Mouse (Mus musculus): Measurements from ENCODE around the gene Erlec1. TPM values are rescaled to one million over a fixed set of nuclear protein-coding genes. Genes with fewer than 3 reads are reported as not detected.
A peak's percentile ranks its signal among the peaks of the same experiment; 100 is the strongest.

Erlec1 gene
- 10 to 100 TPM; 44.6 to 44.7 TPM for total RNA-seq (2021)

DNA sequence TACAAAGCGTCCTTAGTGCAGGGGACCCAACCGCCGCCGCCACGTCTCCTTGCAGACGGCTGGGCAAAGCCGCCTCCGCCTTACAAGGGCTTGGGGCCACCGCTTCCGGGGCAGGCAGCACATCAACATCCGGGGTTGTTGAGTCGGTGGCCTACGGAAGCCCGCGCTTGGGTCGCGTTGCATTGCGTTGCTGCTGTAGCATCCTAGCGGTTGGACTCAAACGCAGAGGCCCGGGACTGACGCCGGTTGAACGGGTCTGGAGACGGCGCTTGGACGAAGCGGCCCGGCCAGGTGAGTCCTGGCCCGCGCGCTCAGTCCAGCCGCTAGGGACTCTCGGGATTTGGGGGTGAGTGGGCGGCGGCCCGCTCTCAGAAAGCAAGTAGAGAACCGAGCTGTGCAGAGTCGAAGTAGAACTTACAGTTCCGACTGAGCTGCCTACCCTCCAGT is at the start of gene Erlec1:
Gene Erlec1, minus strand, starts transcription at position 57 of the 447 bp plus-strand sequence.
- peak; percentile 90 to 92 for DNase-seq
- intact Hi-C loops (cut with DNase I): loop anchor here (2.0 kb wide), 1 partner anchor 32 kb away; the partner anchor contains the start of gene Chac2

DNA sequence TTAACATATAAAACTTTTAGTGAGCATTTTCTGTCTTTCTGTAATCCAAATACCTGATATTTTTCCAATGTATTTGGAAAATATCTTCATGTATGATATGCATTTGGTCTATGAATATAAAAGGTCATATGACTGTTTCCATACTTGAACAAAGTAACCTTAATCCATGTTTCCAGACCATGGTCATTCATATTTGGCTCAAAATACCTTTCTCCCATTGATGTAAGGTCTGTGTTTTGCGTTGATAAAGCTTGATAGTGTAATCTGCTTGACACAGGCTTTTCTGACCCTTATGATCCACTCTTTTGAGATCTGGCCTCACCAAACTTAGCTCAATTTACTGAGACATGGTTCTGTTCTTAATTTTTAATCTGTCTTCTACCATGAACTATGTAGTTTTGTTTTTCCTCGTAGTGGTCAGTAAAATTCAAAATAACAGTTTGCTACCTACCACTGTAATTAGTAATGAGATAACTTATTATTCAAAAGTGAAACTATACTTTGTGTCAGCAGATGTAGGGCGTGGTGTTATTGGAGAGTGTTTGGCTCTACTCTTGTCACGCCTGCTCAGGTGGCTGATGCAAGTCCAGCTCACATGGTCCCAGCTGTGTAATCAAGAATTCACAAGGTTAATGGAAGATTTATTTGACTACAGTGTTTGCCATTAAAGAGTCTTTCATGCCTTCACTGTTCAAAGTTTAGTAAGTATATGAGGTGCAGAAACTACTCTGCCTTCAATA is 47.2 kb upstream of the Erlec1 start:
- intact Hi-C loops (cut with DNase I): no loop called here
- no peak for DNase-seq

DNA sequence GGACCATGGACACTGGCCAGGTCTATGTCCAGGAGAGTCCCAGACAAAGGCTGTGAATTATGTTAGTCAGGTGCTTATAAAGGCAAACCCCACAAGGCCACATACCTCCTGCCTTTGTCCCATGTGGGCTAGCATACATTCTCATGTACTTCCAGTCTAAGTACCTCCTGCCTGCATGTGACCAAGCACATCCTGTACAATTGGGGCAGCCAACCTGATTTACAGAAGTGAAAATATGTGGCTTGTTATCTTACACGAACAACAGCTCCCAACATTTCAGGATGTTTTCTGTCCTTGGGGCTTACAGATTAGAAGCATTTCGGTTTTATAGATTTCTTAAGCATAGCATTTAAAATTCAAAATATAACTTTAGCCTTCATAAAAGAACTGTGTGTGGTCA is 45.9 kb upstream of the Erlec1 start:
- DNase-seq: no peak
- intact Hi-C loops (cut with DNase I): no loop called here

DNA sequence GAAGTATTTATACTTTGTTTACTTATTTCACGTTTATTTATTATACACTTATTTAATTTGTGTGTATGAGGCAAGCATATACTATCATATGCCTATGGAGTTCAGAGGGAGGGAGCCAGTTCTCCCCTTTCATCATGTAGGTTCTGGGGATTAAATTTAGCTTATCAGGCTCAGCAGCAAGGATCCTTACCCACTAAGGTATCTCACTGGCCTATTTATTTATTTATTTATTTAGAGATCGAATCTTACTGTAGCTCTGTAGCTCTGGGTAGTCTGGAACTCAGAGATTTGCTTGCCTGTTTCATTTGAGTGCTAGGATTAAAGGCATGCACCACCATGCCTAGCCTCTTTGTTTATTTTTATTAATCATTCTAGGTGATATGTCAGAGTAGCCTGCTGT is 44.6 kb upstream of the Erlec1 start:
- DNase-seq: no peak
- intact Hi-C loops (cut with DNase I): no loop called here

DNA sequence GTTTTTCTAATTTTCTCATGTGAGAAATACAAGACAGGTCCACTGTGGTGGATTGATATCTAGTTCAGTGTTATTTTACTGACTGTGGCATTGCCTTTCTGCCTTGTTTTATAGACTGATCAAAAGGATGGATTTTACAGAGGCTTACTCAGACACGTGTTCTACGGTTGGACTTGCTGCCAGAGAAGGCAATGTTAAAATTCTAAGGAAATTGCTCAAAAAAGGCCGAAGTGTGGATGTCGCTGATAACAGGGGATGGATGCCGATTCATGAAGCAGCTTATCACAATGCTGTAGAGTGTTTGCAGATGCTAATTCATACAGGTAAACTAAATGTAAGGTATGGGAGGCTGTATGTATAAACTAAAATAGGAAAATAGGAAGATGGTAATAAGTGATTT is 44.1 kb upstream of the Erlec1 start:
- no peak for DNase-seq
- intact Hi-C loops (cut with DNase I): no loop called here

DNA sequence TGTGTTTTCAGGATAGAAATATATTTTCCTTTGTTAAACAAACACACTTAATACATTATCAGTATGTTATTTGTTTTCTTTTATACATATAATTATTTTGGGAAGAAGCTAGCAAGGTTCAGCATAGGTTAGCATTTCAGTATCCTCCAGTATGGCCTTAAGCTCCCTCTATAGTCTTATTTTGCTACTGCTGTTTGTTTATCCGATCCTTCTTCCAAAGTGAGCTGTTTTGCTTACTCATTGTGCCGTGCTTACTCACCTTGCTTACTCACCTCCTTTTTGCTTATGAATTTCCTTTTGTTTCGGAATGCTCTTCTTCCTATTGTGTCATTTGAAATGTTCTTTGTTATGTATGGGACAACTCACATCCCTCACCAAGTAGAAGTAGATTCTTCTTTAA is 42.5 kb upstream of the Erlec1 start:
- DNase-seq: no peak
- intact Hi-C loops (cut with DNase I): no loop called here

DNA sequence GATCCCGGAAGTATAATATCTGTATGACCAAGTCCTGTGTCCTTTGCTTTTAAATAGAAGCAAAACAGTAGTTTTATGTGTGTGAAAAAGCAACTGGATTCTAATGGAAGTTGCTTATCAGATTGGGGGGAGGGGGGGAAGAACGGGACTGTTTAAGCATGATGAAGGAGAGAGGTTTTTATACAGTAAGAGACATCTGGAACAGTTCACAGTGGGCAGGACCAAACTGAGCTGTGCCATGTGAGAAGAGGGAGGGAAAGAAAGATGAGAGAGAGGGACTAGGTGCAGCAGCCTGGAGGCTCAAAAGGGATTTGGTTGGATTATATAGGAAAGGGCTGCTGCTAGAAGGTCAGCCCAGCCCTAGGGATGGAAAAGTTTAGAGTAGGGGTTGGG is 32.5 kb upstream of the Erlec1 start:
- intact Hi-C loops (cut with DNase I): loop anchor here (2.0 kb wide), 1 partner anchor 32 kb away; the partner anchor contains the start of gene Erlec1
- DNase-seq: peak in 1 of 2 experiments; percentile 5

DNA sequence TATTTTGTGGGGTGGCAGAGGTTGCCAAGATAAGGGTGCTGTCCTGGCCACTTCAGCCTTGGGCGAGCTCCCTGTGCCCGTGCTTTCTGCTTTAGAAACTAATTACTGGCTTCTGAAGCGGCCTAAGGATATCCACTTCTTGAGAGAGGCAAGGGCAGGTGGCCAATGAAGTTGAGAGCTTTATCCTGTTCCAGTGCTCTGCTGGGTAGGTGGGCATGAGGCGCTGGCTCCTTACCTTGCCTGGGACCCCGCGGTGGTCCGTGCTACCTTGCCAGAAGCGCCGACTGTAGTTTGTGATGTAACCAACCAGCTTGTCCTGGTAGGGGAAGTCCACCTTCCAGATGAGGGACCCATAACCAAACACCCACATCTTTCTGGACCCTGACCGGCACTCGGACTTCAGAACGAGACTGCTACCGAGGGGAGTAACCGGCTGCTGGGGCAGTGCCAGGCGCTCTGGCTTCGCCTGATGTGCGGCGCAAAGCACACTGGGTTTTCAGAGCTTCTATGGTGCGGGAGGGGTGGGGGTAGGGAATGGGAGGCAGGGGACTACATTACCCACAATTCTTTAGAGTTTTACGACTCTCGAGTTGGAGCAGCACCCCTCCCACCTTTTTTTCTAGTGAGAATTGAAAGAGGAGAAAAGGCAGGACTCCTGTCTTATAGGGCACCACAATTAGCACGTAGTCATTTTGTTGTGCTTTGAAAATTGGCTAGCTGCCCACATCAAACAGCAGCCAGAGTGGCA is 31.9 kb upstream of the Erlec1 start, which contains the start of gene Chac2:
Gene Chac2, minus strand, starts transcription at position 474 of the 748 bp plus-strand sequence.
- peak; percentile 90 to 92 for DNase-seq
- intact Hi-C loops (cut with DNase I): loop anchor here (2.0 kb wide), 1 partner anchor 31 kb away; the partner anchor contains the start of gene Erlec1

DNA sequence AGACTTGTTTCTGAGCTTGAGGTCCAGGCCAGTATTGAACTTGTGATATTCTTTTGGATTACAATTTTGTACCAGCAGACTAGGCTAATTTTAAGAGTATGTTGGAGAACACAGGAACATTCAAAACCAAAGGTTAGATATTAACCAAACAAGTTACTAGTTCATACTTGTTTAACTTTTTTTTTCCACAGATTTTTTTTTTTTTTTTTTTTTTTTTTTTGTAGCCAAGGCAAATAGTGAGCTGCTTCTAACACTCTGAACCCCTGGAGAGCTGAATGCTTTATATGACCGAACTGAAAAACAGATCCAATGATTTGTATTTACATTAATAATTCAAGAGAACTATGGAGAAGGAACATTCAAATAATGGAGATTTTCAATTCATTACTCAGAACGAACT is 31.1 kb upstream of the Erlec1 start:
- intact Hi-C loops (cut with DNase I): no loop called here

DNA sequence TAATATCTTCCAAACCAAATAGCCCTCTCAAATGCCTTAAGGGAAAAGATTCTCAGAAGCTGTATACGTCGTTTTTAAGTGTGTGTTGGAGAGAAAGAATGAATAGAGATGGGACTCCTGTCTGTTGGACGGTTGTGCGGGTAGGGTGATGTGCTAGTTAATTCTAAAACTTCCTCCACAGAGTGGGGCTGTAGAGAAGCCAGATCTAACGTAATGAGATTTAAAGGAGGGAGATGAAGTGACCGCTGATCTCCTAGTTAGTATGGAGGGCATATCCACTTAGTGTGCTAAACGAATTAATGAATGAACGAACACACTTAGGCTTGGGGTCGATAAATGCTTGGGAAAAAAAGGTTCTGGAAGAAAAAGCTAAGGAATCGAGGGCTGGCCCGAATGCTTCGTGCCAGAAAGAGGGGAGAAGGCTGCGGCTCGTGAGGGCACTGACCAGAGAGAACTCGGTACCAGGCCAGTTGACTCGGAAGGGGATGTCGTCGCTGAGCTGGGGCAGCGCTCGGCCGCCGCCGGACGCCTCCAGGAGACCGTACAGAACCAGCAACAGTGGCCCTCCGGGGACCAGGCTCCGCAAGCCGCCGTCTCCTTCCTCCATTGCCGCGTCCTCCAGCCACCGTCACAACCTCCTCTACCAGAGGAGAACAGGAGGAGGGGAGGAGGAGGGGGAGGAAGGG is 523 bp downstream of the Erlec1 start:
- intact Hi-C loops (cut with DNase I): loop anchor here (2.0 kb wide), 1 partner anchor 33 kb away; the partner anchor contains the start of gene Chac2
- peak; percentile 50 to 63 for DNase-seq

More for the DNA sequence above, 31.1 kb upstream of the Erlec1 start:
- DNase-seq: no peak

DNA sequence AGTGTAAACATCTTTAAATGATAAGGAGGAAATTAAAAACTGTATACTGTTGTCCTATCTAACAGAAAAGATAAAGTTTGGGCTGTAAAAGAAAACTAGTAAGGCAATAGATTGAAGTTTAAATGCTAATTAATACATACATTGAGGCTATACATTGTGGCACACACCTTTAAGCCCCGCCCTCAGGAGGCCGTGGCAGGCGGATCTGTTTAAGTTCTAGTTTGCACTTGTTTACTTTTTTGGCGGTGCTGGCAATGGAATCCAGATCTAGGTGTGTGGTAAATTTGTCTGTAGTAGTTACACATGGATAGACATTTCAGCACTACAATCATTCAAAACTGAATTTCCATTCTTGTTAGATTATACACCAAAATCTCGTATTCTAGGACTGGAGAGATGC is 1.3 kb downstream of the Erlec1 start:
- no peak for DNase-seq
- intact Hi-C loops (cut with DNase I): no loop called here

DNA sequence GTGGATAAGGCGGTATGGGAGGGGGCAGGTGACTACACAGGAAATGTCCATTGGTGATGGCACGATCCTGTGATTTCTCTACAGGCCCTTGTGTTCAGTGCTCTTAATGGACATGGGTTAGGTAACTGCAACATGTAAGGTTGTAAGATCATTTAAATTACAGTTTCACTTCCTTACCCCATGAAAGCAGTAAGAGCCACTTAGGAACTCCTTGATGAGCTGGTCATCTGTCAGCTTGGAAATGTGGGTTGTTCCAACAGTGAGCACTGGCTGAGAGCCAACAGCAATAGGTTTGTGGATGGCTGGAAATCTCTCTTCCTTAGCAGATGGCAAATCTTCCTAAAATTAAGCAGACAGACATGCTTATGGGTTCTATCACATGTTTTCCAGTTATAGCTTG is 10.6 kb downstream of the Erlec1 start:
- DNase-seq: no peak
- intact Hi-C loops (cut with DNase I): no loop called here

DNA sequence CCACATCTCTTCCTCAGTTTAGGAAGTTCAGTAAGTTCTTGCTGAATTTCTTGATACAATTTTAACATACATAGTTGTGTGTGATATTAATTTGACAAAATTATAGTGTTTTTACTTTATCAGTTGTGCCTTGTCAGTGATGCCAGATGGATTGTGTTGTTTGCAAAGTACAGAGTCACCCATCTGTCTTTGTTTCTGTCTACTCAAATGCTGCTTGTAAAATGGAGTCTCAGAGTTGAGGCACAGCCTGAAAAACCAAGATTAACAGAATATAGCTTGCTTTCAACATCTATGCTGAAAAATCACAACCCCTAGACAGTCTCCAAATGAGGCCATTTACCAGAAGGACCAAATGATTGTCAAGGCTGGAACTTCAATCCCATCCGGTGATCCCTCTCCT is 25.6 kb downstream of the Erlec1 start:
- no peak for DNase-seq
- intact Hi-C loops (cut with DNase I): no loop called here

DNA sequence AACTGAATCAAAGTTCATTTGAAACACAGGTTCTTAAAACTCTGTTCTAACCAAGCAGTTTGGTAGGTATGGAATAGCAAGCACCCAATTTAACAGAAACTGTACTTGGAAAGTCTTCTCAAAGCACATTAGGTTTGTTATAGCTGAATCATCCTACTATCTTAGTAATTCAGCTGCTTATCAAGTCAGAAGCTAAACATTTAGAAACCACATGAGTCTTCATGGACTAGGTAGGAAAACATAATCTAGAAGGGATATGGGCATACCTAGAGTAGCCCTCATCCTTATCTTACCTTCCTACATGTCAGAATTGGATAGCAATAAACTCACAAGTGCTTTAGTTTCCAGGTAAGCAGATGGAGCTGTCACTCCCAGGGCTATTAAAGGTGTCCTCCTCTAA is 26.1 kb downstream of the Erlec1 start:
- intact Hi-C loops (cut with DNase I): no loop called here
- no peak for DNase-seq

DNA sequence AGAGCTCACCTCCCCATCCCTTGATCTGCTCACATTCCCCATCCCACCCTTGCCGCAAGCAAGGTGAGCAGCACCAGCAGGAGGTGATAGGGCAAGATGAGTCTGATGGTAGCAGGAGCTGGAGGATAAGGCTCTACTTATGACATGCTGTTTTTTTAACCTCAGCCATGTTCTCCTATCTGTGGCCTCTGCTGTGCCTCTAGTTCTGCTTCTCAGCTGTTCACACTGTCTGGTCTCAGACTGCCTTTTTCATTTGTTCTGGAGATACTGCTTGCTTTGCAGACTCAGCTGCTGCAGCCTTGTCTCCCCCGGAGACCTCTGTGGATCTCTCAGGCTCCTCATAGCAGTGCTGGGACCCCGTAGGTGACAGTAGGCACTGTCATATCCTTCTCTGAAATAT is 30.9 kb downstream of the Erlec1 start:
- intact Hi-C loops (cut with DNase I): no loop called here
- no peak for DNase-seq

DNA sequence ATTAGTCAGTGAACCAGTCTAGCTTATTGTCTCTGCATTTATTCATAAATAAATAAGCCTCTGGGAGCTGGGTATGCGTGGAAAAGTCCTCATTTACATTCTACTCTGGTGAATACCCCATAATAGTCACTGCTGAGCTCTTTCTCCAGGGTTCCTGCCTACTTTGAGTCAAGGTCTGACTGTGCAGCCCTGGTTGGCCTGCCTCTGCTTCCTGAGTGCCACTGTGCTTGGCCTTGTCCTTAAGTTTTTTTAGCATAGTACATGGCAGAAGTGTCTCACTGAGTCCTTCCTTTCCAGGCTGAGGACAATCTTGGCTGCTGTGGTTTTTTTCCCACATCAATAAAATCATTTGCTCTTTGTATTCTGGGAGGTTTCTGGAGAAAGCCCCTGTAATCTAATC is 33.5 kb downstream of the Erlec1 start:
- intact Hi-C loops (cut with DNase I): no loop called here
- DNase-seq: no peak

DNA sequence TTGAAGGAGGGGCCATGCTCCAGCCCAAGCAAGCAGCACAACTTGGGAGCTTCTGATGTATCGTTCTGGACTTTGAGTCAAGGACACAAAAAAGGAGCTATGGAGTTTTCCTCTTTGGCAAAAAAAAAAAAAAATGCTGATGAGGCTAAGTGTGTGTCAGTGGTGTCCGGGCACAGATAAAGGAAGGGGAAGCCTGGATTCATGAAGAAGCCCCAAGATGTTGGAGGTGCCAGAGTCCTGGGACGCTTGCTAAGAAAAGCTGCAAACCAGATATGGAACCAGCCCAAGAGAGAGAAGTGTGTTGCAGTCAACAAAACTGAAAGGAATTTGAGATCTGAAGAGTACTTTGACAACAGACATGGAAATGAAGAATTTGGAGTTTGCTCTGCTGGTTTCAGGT is 41.8 kb downstream of the Erlec1 start:
- DNase-seq: no peak
- intact Hi-C loops (cut with DNase I): no loop called here

DNA sequence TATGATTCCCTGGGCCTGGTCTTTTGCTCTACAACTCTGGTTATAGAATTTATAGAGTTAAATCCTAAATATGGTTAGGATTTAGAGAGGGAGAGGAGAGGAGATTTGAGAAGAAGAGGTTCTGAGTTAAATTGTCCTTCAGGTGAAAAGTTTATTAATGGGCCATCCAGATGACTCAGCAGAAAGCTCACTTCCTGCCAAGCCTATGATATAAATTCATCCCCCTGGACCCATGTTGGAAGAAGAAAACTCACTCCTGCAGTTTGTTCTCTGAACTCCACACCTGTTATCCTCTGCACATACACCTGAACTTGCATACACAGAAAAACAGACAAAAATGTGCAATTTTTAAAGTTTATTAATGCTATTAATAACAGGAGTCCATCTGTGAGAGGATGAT is 54.8 kb downstream of the Erlec1 start:
- intact Hi-C loops (cut with DNase I): no loop called here
- DNase-seq: no peak

DNA sequence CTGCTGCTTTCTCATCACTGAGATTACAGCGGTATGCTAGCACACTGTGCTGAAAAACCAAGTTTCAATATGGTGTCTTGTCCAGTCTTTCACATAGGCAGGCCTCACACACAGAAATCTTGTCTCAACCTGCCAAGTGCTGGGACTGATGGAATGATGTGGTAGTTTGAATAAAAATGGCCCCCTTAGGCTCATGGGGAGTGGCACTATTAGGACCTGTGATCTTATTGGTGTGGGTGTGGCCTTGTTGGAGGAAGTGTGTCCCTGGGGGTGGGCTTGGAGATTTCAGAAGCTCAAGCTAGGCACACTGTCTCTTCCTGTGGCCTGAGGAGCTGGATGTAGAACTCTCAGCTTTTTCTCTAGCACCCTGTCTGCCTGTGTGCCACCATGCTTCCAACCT is 57.9 kb downstream of the Erlec1 start:
- intact Hi-C loops (cut with DNase I): no loop called here
- DNase-seq: no peak

DNA sequence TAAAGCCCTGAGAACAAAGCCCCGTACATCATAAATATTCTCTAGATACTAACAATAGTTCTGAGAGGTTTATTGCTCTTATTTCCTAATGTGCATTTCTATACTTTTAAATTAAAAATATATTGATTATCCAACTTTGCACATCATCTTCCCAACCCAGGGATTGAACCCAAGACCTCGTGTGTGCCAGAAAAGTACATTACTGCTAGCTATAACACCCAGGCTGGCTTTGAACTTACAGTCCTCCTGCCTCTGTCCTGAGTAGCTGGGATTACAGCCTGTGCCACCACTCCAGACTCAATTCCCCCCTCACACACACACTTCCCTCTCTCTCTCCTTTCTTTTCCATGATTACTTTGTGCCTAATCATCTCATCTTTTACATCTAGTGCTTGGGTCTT is 66.0 kb downstream of the Erlec1 start:
- no peak for DNase-seq
- intact Hi-C loops (cut with DNase I): no loop called here

DNA sequence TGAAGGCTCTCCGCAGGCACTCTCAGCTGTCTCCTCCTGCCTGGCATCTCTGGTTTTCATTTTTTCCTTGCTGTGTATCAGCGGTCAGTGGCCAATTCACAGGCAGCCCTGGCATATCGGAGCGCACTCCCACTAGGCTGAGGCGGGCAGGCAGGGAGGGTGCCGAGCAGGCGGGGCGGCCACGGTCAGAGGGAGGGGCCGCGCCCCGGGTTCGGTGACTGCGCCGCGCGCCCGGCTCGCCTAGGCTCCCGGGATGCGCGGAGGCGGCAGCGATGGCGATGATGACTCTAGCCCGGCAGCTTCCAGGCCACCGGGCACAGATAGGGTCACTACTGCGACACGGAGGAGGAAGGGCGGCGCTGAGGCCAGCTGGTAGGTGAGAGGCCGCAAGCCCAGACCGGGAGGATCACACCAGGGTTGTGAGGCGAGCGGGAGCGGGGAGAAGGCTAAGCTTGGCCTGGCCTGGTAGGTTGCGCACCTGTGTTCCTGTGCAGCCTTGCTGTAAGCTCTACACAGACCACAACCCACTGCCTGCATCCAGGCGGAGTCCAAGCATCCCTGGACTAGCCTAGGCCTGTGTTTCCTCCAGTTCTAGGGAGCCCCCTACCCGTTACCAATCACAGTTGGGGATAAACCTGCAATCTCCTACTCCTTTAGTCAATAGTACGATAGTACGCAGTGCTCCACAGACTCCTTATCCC is 68.8 kb downstream of the Erlec1 start, which contains the start of the genes Gpr75 and Asb3:
Gene Gpr75, plus strand, starts transcription at position 188 of the 701 bp plus-strand sequence.
Gene Asb3, plus strand, starts transcription at position 246 of the 701 bp plus-strand sequence.
- intact Hi-C loops (cut with DNase I): no loop called here

More for the DNA sequence above, 68.8 kb downstream of the Erlec1 start, which contains the start of the genes Gpr75 and Asb3:
- peak; percentile 56 to 60 for DNase-seq

Data from heart, postnatal 10 days (tissue).